Mouse (Mus musculus): ENCODE measurements around the gene Mob3a.

GRCm38 (mm10) chr10:80656863-80657623 is 44.7 kb downstream of the Mob3a start, which contains the start of gene Btbd2:
- TF ChIP-seq ZNF384 (IDR thresholded peaks at IDR 0.05; ENCODE audit: low read depth, low read length): no peak
- TF ChIP-seq E2F4 (IDR thresholded peaks at IDR 0.05; ENCODE audit: insufficient replicate concordance, low read depth, low read length): no peak
- 0 out of 2 replicates have a peak, but pooled peaks have one; percentile 1 for TF ChIP-seq ELF1 (IDR thresholded peaks at IDR 0.05; ENCODE audit: low read depth, low read length)
- TF ChIP-seq UBTF (IDR thresholded peaks at IDR 0.05; ENCODE audit: low read depth, low read length): no peak
- no peak for TF ChIP-seq CTCF (conservative IDR thresholded peaks at IDR 0.05 in 1 of 2, IDR thresholded peaks at IDR 0.05 in 1 of 2; ENCODE audit: low read depth in 2 of 2, low read length in 2 of 2)
- no peak for TF ChIP-seq KAT2A (IDR thresholded peaks at IDR 0.05; ENCODE audit: insufficient replicate concordance, low read length)
- no peak for TF ChIP-seq USF1 (IDR thresholded peaks at IDR 0.05; ENCODE audit: low read depth, low read length)
- no peak for TF ChIP-seq MAX (IDR thresholded peaks at IDR 0.05; ENCODE audit: low read length)
